In the genomic region with DNA sequence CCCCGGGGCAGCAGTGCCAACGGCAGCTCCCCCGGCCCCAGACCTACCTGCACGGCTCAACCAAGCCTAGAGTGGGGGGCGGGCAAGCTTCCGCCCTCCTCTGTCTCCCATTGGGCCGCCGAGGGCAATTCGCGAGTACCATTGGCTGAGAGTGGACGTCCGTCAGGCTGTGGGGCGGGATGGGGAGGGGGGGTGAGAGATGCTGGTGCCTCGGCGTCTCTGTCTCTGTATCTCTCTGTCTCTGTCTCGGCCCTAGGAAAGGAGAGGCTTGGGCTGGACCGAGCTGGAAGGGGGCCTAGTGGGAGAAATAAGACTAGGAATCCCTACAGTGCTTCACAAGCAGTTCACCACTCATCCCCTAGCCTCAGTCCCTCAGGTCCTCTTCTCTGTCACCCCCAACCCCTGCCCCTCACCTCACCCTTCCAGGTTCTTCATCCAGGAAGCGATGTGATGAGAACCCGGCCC, we compare ENCODE assay signal across 7 mouse cellular contexts. TPM values are rescaled to one million over a fixed set of nuclear protein-coding genes. Genes with fewer than 3 reads are reported as not detected.
DNase-seq lines count a peak whose midpoint lies in the region; ATAC-seq lines count a peak whose summit lies in the region.

No protein-coding gene starts in this region.

- 0 out of 2 replicates have a peak, but pooled peaks cover 6% of the 10 kb centered on the region for H3K4me1 ChIP-seq in intestine, embryonic 15.5 days (replicated peaks)
- H3K4me1 ChIP-seq in midbrain, embryonic 10.5 days: peaks cover 28% of the 10 kb centered on the region

- under 1% methylated on average over 19 of the region's 19 CpGs for WGBS in intestine, embryonic 15.5 days
- 3% methylated on average over 19 of the region's 19 CpGs for WGBS in midbrain, embryonic 10.5 days

- ATAC-seq in intestine, embryonic 15.5 days: peak; percentile 100

- H3K4me3 ChIP-seq in intestine, embryonic 15.5 days (replicated peaks): peak overlapping the region; percentile 99
- peak overlapping the region; percentile 99 for H3K4me3 ChIP-seq in midbrain, embryonic 10.5 days

- H3K9ac ChIP-seq in intestine, embryonic 15.5 days: peak overlapping the region; percentile 96

- no peaks in the 10 kb centered on the region for H3K36me3 ChIP-seq in intestine, embryonic 15.5 days
- H3K36me3 ChIP-seq in midbrain, embryonic 10.5 days: peaks cover 21% of the 10 kb centered on the region

- intact Hi-C loops in gastrocnemius, postnatal 36 days (cut with DNase I): no loop called here
- intact Hi-C loops in left cerebral cortex, postnatal 25 days (cut with DNase I): no loop called here

- H3K27ac ChIP-seq in intestine, embryonic 15.5 days: peak overlapping the region; percentile 68
- H3K27ac ChIP-seq in midbrain, embryonic 10.5 days (replicated peaks): peak overlapping the region; percentile 98

- DNase-seq in adrenal gland, adult 2 months: peak; percentile 96
- peak; percentile 89 for DNase-seq in embryo, embryonic 11.5 days (ENCODE audit: low read depth, low spot score)
- peak; percentile 83 to 91 for DNase-seq in gastrocnemius, postnatal 36 days
- peak; percentile 91 to 94 for DNase-seq in left cerebral cortex, postnatal 25 days (ENCODE audit: low spot score in 2 of 2)
- DNase-seq in midbrain, embryonic 10.5 days (ENCODE audit: low spot score): peak; percentile 95
- DNase-seq in right cerebral cortex, postnatal 4 days: peak; percentile 92

- no peaks in the 10 kb centered on the region for H3K9me3 ChIP-seq in intestine, embryonic 15.5 days
- H3K9me3 ChIP-seq in midbrain, embryonic 10.5 days (replicated peaks): no peaks in the 10 kb centered on the region

- H3K27me3 ChIP-seq in intestine, embryonic 15.5 days (replicated peaks): no peaks in the 10 kb centered on the region
- no peaks in the 10 kb centered on the region for H3K27me3 ChIP-seq in midbrain, embryonic 10.5 days (ENCODE audit: low read depth, poor library complexity, severe bottlenecking)

- H3K4me2 ChIP-seq in intestine, embryonic 15.5 days (replicated peaks): peak overlapping the region; percentile 89

RNA-seq across cellular contexts. Expression of gene Kansl1, which starts 0.7 kb away (rescaled TPM):
- 10 to 100 TPM; 45.1 to 53.3 TPM for total RNA-seq in adrenal gland, adult 2 months (2021)
- 128 and 133 TPM in 2 replicates for polyA plus RNA-seq in adrenal gland, adult 2 months (2012; rRNA removed)
- total RNA-seq in gastrocnemius, postnatal 36 days (2021): 10 to 100 TPM; 18.2 to 21.4 TPM
- polyA plus RNA-seq in intestine, embryonic 15.5 days (2015; fragmentation: Nextera tagmentation; extraction: Ambion mirVana): 16.0 and 17.2 TPM in 2 replicates
- 10 to 100 TPM; 71.0 to 75.6 TPM for total RNA-seq in left cerebral cortex, postnatal 25 days (2021)
- 24.5 and 27.9 TPM in 2 replicates for polyA plus RNA-seq in midbrain, embryonic 10.5 days (2016; fragmentation: Nextera tagmentation; extraction: Ambion mirVana)

Comparison
In these comparisons a context has a peak if more than half of its experiments do, and no peak if none do; other contexts are left out.
1. Peak in every context shown above with its lines: DNase-seq, ATAC-seq, H3K4me3 ChIP-seq and H3K27ac ChIP-seq.